Mouse (Mus musculus) left cerebral cortex, postnatal 25 days (tissue): Measurements from ENCODE around the gene Aldh1l1. TPM values are rescaled to one million over a fixed set of nuclear protein-coding genes. Genes with fewer than 3 reads are reported as not detected.
"Not testable (repeated sequence)": the region's sequence is repeated elsewhere in the genome, so short reads cannot be mapped to it uniquely, and the experiment has no call there.

ENCODE experiments used
- DNase-seq, 2 experiments: peaks; one replicate each; pipeline ENCODE4 v3.0.0; 2022; ENCODE audit warnings: low spot score in 2 of 2, mixed read lengths in 1 of 2
- intact Hi-C: fragments of 180-260 bp; cut with DNase I; formaldehyde crosslinking; loops from one replicate; pipeline ENCODE4 v1.15.1; 2025
- total RNA-seq, 2 experiments: library from RNA; stranded (reverse); gene quantifications; 2 replicates each; pipeline ENCODE4 v1.2.3; 2021

The Aldh1l1 gene
- total RNA-seq, 2 experiments from 2014 or later, result 63.5 to 65.8 TPM

DNA sequence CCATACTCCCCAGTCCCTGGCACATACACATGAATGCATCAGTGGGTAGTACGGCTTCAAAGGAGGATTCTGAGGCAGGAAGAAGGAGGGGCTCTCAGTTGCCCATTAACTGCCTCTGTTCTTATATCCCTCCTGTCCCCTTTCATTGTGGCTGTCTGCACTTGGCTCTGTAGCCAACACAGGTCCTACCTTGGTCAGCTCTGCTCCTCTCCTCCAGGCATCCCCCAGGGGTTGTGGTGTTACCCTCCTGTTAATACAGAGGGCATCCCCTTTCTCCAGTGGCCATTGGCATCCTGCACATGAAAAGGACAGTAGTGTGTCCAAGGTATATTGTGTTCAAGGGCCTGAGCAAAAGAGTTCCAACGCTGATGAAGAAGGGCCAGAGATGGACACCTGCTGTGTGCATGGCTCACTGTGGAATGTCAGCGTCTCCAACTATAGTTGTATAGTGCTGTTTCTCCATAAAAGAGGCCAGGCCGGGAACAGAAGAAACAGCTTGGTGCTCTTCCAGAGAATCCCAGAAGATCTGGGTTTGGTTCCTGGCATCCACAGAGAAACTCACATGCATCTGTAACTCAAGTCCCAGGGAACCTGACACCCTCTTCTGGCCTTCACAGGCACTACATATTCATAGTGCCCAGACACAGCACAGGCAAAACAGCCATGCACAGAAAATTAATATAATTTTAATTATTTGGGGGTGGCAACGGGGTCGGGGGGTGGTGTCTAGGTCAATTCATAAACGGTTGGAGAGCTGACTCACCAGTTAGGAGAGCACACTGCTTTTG is 139.2 kb downstream of the Aldh1l1 start:
- intact Hi-C loops, result no loop called here
- DNase-seq, result no peak

DNA sequence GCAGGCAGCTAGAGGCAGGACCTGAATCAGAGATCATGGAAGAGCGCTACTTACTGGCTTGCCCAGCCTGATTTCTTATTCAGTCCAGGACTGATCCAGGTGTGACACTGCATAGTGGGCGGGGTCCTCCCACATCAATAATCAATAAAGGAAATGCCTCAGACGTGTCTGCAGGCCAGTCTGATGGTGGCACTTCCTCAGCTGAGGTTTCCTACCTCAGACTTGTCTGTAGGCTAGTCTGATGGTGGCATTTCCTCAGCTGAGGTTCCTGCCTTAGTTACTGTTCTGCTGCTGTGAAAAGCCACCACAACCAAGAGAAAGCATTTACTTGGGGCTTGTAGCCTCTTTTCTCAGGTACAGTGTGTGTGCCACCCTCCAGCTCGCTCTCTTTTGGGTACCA is 141.3 kb downstream of the Aldh1l1 start:
- intact Hi-C loops, result no loop called here
- no peak for DNase-seq

DNA sequence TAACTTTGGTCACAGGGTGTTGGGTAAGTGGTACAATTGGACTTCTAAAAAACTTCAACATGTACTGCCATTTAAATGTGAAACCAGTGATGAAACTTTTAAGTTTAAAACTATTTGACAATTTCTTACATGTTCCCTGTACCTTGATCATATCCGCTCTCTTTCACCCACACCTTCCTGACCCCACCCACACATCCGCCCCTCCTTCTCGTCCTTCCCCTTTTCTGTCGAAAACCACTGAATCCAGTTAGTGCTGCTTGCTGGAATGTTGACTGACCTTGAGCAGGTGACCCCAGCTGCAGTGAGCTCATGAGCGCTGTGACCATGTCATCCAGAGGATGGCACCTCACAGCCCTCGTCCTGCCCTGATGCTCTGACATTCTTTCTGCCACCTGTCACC is 143.3 kb downstream of the Aldh1l1 start:
- intact Hi-C loops, result no loop called here

DNA sequence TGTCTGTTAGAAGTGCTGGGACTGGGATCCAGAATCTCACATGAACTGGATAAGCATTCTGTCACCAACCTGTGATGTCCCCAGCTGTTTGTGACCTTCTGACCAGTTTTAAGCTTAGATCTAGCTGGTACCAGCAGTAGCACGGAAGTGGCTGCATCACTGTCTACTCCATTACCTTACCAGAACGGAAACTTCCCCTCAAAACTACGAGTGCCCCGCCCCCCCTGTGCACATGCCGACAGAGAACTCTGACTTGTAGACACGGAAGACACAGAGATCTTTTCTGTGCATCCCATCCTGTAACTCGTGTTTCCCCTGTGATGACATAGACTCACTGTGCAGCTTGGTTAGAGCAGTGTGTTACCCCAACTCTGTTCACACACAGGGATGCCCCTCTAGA is 144.2 kb downstream of the Aldh1l1 start:
- intact Hi-C loops, result no loop called here
- DNase-seq, result no peak

More for the DNA sequence above, 143.3 kb downstream of the Aldh1l1 start:
- DNase-seq, result no peak

DNA sequence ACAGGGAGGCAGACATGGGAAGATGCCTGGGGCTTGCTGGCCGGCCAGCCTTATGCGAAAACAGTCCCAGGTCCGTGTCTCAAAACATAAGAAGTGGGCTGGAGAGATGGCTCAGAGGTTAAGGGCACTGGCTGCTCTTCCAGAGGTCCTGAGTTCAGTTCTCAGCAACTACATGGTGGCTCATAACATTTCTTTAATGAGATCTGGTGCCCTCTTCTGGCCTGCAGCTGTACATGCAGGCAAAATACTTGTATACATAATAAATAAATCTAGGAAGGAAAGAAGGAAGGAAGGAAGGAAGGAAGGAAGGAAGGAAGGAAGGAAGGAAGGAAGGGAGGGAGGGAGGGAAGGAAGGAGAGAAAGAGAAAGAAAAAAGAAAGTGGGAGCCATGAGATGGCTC is 146.3 kb downstream of the Aldh1l1 start:
- intact Hi-C loops, DNase-seq: not testable (repeated sequence)

DNA sequence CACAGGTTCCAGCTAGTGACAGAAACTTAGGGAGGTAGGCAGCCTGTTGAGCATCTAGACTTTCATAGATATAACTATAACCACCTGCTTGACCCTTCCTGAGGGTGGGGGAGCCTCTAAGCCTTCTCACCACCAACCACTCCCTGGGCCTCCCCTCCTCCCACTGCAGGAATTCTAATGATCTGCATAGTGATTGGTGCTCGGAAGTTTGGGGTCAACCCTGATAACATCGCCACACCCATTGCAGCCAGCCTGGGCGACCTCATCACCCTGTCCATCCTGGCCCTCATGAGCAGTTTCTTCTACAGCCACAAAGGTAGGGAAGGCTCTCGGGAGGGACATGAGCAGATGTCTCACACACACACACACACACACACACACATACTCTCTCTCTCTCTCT is 148.9 kb downstream of the Aldh1l1 start:
- intact Hi-C loops, result no loop called here

DNA sequence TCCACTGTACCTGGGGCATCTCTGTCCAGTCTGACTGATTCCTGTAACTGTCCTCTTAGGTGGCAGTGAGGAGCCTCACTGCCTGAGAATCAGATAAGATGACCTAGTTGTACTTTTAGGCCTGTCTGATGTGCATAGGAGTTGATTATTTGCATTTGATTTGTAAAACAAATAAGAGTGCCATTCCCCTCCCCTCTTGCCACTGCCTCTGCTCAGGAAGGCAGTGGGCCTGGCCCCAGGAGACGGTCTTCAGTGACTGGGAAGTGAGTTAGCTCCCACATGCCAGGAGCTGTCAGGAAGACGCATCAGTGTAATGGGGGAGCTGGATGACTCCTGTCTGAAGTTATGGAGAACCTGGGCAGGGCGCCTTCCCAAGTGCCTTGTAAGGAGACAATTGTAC is 149.4 kb downstream of the Aldh1l1 start:
- intact Hi-C loops, result no loop called here
- no peak for DNase-seq

More for the DNA sequence above, 148.9 kb downstream of the Aldh1l1 start:
- DNase-seq, result no peak

DNA sequence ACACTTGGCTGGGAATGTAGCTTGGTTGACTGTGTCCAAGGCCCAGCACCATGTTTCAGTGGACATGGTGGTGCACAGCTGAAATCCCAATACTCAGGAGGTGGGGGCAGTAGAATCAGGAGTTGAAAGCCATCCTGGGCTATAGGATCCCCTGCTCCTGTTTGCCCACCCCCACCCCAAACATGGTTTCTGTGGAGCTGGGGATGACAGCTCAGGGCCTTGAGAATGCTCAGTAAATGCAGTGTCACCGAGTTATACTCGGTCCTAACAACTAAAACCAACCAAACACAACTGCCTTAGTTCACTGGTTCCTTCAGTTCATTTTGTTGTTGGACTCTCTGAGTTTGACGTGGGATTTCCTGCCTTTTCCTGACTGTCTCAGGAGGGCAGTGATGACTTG is 156.8 kb downstream of the Aldh1l1 start:
- DNase-seq, result no peak
- intact Hi-C loops, result no loop called here

DNA sequence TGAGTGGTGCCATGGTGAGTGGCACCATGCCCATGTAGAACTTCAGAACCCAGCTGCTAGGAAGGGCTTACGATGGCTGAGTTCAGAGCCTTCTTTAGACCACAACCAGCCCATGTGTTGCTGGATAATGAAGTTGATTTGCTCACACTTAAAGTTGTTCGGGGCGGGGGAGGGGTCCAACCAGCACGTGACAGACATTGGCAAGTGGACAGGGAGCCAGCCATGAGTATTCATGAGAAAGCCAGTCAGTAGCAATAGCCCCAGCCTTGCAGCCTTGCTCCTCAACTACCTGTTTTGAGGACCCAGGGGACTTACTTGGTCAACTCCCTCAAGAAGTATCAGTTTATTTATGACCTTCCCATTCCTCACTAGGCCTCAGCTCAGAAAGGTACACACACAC is 158.7 kb downstream of the Aldh1l1 start:
- intact Hi-C loops, result no loop called here
- DNase-seq, result no peak

DNA sequence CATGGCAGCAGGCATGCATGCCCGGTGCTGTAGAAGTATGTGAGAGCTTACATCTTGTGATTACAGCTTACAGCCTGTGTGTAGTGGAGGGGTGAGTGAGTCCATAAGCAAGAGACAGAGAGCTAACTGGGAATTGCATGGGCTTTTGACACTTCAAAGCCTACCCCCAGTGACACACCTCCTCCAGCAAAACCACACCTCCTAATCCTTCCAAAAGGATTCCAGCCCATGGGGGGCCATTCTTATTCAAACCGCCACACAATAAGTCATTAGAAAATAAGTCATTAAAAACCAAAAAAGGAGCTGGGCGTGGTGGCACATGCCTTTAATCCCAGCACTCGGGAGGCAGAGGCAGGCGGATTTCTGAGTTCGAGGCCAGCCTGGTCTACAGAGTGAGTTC is 162.2 kb downstream of the Aldh1l1 start:
- intact Hi-C loops, result no loop called here
- DNase-seq, result no peak

DNA sequence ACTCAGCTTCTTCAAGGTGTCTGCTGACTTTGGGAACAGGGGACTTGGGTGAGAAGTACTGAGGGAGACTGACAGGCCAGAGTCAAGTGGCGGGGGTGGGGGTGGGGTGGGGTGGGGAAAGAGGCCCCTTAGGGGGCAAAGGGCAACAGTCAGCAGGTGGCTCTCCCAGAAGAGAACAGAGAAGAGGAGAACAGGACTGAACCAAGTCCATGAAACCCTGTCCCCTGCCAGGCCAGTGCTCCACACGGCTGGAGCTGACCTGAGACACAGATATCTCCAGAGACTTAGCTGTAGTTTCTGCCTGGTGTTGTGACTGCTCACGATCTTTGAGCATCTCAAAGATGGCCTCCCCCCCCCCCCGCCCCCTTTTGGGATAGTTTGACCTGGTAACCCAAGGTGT is 163.1 kb downstream of the Aldh1l1 start:
- intact Hi-C loops, result no loop called here
- no peak for DNase-seq

Other genes starting within 250 kb of the Aldh1l1 start
- not detected for gene Vmn1r54, start 240.1 kb upstream of the Aldh1l1 start, total RNA-seq
- not detected for gene BC048671, start 185.2 kb upstream of the Aldh1l1 start, total RNA-seq
- not detected for gene Chst13, start 161.2 kb upstream of the Aldh1l1 start, total RNA-seq
- gene Uroc1, start 153.1 kb upstream of the Aldh1l1 start, total RNA-seq, result not detected
- gene Zxdc, start 116.9 kb upstream of the Aldh1l1 start, total RNA-seq, result 10 to 100 TPM; 27.2 to 29.9 TPM
- gene Cfap100, start 57.6 kb upstream of the Aldh1l1 start, total RNA-seq, result 1 to 10 TPM; 3.8 to 3.9 TPM
- gene Klf15, start 23.9 kb upstream of the Aldh1l1 start, total RNA-seq, result 10 to 100 TPM; 20.8 to 24.2 TPM
- gene Slc41a3, start 118.3 kb downstream of the Aldh1l1 start, total RNA-seq, result 1 to 10 TPM; 4.3 to 5.1 TPM